Mouse (Mus musculus) small intestine, adult 10 weeks (tissue): ENCODE results near the gene Twsg1. TPM values are rescaled to one million over a fixed set of nuclear protein-coding genes. Genes with fewer than 3 reads are reported as not detected.

Source experiments
- polyA plus RNA-seq: library from polyadenylated mRNA; stranded (reverse); fragments of 350-450 nt; fragmentation: Illumina TruSeq; extraction: RNeasy Lipid Tissue Mini Kit (QIAGEN cat#74804); gene quantifications from one replicate; pipeline ENCODE4 v1.2.3, GENCODE M21; 2014; ENCODE audit warnings: low replicate concordance

Gene Twsg1
- 86.9 TPM for polyA plus RNA-seq

DNA sequence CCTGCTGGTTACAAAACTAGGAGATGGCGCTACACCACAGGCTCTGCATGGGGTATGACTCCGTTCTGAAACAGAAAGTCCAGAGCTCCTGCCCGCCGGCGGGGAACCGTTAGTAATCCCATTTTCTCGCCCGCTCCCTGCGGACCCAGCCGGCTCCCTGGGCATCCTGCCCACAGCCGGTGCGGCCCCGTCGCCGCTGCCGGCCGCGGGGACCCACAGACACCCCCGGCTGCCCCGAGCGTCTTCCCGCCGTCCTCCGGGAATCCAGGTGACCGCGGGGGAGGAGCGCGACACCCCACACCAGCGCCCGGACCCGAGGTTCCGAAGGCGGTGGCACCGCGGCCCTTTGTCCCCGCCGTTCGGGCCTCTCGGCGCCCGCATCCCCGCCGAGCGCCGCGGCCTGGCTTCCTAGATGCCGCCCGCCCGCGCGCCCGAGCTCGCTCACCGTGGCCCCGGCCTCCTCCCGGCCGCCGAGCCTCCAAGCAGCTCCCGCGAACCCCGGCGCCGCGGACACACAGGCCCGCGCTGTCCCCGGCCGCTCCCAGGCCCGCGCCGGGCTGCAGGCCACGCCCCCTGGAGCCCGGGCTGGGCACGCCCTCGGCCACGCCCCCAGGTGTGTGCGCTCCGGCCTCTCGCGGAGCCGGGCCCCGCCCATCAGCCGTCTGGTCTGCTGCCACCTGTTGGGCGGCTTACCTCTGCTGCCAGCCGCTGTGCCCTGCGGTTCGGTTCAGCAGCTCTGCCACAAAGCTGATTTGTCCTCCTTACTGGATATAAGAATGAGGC, at the start of gene Twsg1:
Gene Twsg1 (minus strand): TSS at position 605 of the 783 bp plus-strand sequence.

DNA sequence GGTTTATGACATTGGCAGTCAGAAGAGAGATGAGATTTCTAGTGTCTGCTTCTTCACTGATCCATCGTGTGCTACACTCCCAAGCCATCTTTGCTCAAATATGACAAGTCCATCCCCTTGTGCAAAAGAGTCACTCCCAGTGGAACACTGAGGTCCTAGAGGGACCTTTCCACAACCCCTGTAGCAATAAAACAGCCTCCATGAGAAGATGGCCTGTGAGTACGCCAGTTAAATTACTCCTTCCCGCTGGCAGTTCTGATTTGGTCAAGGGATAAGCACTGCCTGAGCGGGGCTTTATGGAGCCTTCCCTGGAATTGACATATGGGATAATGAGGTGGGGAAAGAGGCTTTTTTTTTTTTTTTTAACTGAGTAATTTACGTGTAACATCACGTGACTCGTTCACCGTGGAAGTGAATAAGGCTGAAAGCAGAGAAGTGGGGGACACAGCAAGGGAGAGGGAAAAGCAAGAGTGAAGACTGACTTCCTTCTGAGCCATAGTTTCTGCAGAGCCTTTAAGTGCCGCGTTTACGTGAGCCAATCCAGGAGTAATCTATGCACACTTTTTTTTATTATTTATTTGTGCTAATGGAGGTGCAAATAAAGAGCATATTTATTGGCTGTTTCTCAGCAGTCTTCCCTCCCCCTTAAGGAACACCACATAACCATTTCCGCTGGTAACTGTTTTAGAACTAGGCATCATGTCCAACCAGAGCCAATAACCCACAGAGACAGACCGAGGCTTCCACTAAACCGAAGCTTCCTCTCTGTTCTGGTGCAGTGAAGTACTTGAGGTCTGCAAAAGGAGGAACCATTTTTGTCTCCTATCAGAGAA, 65.1 kb downstream of the Twsg1 start, which contains the start of gene Ralbp1:
Gene Ralbp1 (minus strand): TSS at position 102 of the 833 bp plus-strand sequence.

Other genes with a start within 250 kb of the Twsg1 start
- gene Rab31, start 178.5 kb downstream of the Twsg1 start, polyA plus RNA-seq: 8.2 TPM
- 47.4 TPM for gene Ppp4r1, start 168.7 kb downstream of the Twsg1 start, polyA plus RNA-seq
- gene Ralbp1, start 65.4 kb downstream of the Twsg1 start, polyA plus RNA-seq: 40.3 TPM
- gene Ankrd12, start 125.9 kb upstream of the Twsg1 start, polyA plus RNA-seq: 32.8 TPM
- gene Ndufv2, start 150.3 kb upstream of the Twsg1 start, polyA plus RNA-seq: 991 TPM
- gene Washc1, start 160.3 kb upstream of the Twsg1 start, polyA plus RNA-seq: 0.78 TPM
- gene Ddx11, start 172.3 kb upstream of the Twsg1 start, polyA plus RNA-seq: 1.7 TPM